Mouse (Mus musculus): ENCODE measurements around the gene Znrf1.

- TF ChIP-seq POLR2A (IDR thresholded peaks at IDR 0.05; ENCODE audit: low read depth, low read length): no peak
- TF ChIP-seq CTCF (IDR thresholded peaks at IDR 0.05; ENCODE audit: extremely low read depth, insufficient read depth, insufficient read length, insufficient replicate concordance): no peak
Observed at GRCm38 (mm10) chr8:111641064-111641463, 105.2 kb downstream of the Znrf1 start.
